Mouse (Mus musculus): ENCODE data around the gene Surf4. TPM values are rescaled to one million over a fixed set of nuclear protein-coding genes. Genes with fewer than 3 reads are reported as not detected.
A peak's percentile ranks its signal among the peaks of the same experiment; 100 is the strongest.

Gene Surf4
- polyA plus RNA-seq (2012; rRNA removed): 214 and 250 TPM in 2 replicates

DNA sequence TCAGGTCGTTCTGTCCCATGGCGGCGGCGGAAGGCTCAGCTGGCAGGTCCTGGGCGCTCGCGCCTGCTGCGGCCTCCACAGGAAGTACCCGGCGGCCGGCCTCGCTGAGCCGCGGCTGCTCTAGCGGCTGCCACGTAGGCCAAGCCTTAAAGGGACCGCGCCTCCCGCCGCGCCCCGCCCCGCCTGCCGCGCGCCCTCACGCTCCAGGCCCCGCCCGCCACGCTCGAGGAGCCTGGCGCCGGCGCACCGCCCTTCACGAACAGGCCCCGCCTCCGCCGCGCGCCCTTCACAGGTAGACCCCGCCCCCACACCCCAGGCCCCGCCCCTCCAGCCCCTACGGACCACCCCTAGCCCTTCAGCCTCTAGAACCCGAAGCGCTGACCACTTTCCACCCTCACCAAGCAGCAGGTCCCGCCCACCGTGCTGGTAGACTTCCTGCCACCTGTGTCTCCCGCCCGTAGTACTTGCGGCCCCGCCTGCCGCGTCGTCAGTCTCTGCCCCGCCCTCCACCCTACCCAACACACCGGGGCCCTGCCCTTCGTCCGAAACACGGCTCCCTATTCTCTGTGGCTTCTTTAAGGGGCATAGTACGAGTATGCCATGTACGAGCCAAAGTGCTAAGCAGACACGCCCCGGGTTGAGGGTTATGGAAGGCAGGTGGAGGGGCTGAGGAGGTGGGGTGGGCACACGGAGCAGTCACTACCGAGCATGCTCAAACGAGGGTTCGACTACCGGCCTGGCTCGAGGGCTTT is at the start of gene Surf4, which contains the start of gene Stkld1:
TSS of gene Surf4 (minus strand) at position 625 of the 752 bp plus-strand sequence.
TSS of gene Stkld1 (plus strand) at position 744 of the 752 bp plus-strand sequence.
- peak; percentile 91 for DNase-seq
- Histone ChIP-seq H3K4me3 (replicated peaks; ENCODE audit: extremely low read depth, low read depth, low read length) (peak within 1 kb of the TSS; percentile 92), H3K4me1 (ENCODE audit: control insufficient read depth, insufficient read depth, low read length) (peaks cover 8% of the 10 kb centered on the region)
- WGBS: 1% methylated on average over 68 of the region's 70 CpGs
- TF ChIP-seq CTCF (IDR thresholded peaks at IDR 0.05; ENCODE audit: insufficient read depth, low read length) (no peak), POLR2A (IDR thresholded peaks at IDR 0.05; ENCODE audit: borderline replicate concordance, extremely low read depth, low read depth, low read length) (peak; percentile 76)

DNA sequence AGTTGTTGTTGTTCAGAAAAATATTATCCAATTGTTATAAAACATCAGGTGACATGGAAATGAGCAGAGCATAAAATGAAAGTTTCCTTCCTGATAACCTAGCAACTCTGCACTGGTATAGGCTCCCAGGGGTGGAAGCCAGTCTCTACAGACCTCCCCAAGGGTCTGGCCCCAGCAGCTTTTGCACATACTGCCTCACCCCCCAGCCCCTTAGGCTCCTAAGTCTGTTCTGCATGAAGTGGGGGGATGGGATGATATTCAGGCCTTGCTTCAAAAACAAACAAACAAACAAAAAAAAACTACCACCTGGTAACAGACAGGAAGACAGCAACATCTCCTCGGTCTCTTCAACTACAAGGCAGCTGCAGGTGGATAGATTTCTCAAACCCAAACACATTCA is 46.6 kb upstream of the Surf4 start:
- Histone ChIP-seq H3K4me3 (replicated peaks; ENCODE audit: extremely low read depth, low read depth, low read length) (no peak overlapping the region), H3K4me1 (ENCODE audit: control insufficient read depth, insufficient read depth, low read length) (no peaks in the 10 kb centered on the region)
- no peak for DNase-seq
- TF ChIP-seq CTCF (IDR thresholded peaks at IDR 0.05; ENCODE audit: insufficient read depth, low read length) (no peak), POLR2A (IDR thresholded peaks at IDR 0.05; ENCODE audit: borderline replicate concordance, extremely low read depth, low read depth, low read length) (no peak)
- whole genome bisulfite sequencing: 63% methylated on average over 1 of the region's 1 CpGs

- DNase-seq: no peak
- TF ChIP-seq CTCF (IDR thresholded peaks at IDR 0.05; ENCODE audit: insufficient read depth, low read length): no peak
- Histone ChIP-seq H3K4me3 (replicated peaks; ENCODE audit: extremely low read depth, low read depth, low read length) (no peak overlapping the region), H3K4me1 (ENCODE audit: control insufficient read depth, insufficient read depth, low read length) (no peaks in the 10 kb centered on the region)
- WGBS: 19% methylated on average over 4 of the region's 4 CpGs
Measured at GRCm38 (mm10) chr2:26973960-26974359, 40.2 kb upstream of the Surf4 start.

- no peak for DNase-seq
- no peak for TF ChIP-seq POLR2A (IDR thresholded peaks at IDR 0.05; ENCODE audit: borderline replicate concordance, extremely low read depth, low read depth, low read length)
- TF ChIP-seq CTCF (IDR thresholded peaks at IDR 0.05; ENCODE audit: insufficient read depth, low read length): no peak
- no peaks in the 10 kb centered on the region for H3K4me1 ChIP-seq (ENCODE audit: control insufficient read depth, insufficient read depth, low read length)
- no peak within 1 kb of the TSS for H3K4me3 ChIP-seq (replicated peaks; ENCODE audit: extremely low read depth, low read depth, low read length)
- WGBS: 41% methylated on average over 3 of the region's 3 CpGs
Measured at GRCm38 (mm10) chr2:26973116-26973515, 39.4 kb upstream of the Surf4 start, which contains the start of gene Adamts13. Adamts13 (plus strand) TSS chr2:26973416.

DNA sequence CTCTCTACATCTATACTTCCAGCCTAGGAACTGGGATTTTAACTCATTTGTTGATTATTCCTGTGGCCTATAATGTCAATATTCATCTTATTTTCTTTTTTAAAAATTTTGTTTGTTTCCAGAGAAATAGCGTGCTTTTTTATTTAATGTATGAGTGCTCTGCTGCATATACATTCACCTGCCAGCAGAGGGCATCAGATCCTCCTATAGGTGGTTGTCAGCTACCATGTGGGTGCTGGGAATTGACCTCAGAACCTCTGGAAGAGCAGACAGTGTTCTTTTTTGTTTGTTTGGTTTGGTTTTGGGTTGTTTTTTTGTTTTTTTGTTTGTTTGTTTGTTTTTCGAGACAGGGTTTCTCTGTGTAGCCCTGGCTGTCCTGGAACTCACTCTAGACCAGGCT is 33.5 kb upstream of the Surf4 start:
- peaks cover 5% of the 10 kb centered on the region for H3K4me1 ChIP-seq (ENCODE audit: control insufficient read depth, insufficient read depth, low read length)
- TF ChIP-seq POLR2A (IDR thresholded peaks at IDR 0.05; ENCODE audit: borderline replicate concordance, extremely low read depth, low read depth, low read length) (no peak), CTCF (IDR thresholded peaks at IDR 0.05; ENCODE audit: insufficient read depth, low read length) (no peak)
- 76% methylated on average over 2 of the region's 2 CpGs for WGBS
- H3K4me3 ChIP-seq (replicated peaks; ENCODE audit: extremely low read depth, low read depth, low read length): no peak overlapping the region
- no peak for DNase-seq

GRCm38 (mm10) chr2:26964724-26965370 is 31.1 kb upstream of the Surf4 start:
- Histone ChIP-seq H3K4me3 (replicated peaks; ENCODE audit: extremely low read depth, low read depth, low read length) (peak overlapping the region; percentile 86), H3K4me1 (ENCODE audit: control insufficient read depth, insufficient read depth, low read length) (peaks cover 5% of the 10 kb centered on the region)
- DNase-seq: no peak
- WGBS: 12% methylated on average over 14 of the region's 14 CpGs
- TF ChIP-seq POLR2A (IDR thresholded peaks at IDR 0.05; ENCODE audit: borderline replicate concordance, extremely low read depth, low read depth, low read length): no peak
- no peak for TF ChIP-seq CTCF (IDR thresholded peaks at IDR 0.05; ENCODE audit: insufficient read depth, low read length)

- under 1% methylated on average over 50 of the region's 50 CpGs for WGBS
- peak within 1 kb of the TSS; percentile 86 for H3K4me3 ChIP-seq (replicated peaks; ENCODE audit: extremely low read depth, low read depth, low read length)
- TF ChIP-seq CTCF (IDR thresholded peaks at IDR 0.05; ENCODE audit: insufficient read depth, low read length): no peak
- TF ChIP-seq POLR2A (IDR thresholded peaks at IDR 0.05; ENCODE audit: borderline replicate concordance, extremely low read depth, low read depth, low read length): peak; percentile 90; the same call in 1 of the 2 replicates
- H3K4me1 ChIP-seq (ENCODE audit: control insufficient read depth, insufficient read depth, low read length): peaks cover 5% of the 10 kb centered on the region
- peak; percentile 93 for DNase-seq
Measured at GRCm38 (mm10) chr2:26963923-26964723, 30.4 kb upstream of the Surf4 start, which contains the start of gene Rexo4. Rexo4 (minus strand) TSS chr2:26964386.

GRCm38 (mm10) chr2:26960756-26961155 is 27.0 kb upstream of the Surf4 start:
- TF ChIP-seq CTCF (IDR thresholded peaks at IDR 0.05; ENCODE audit: insufficient read depth, low read length) (no peak), POLR2A (IDR thresholded peaks at IDR 0.05; ENCODE audit: borderline replicate concordance, extremely low read depth, low read depth, low read length) (no peak)
- peaks cover 5% of the 10 kb centered on the region for H3K4me1 ChIP-seq (ENCODE audit: control insufficient read depth, insufficient read depth, low read length)
- DNase-seq: no peak
- WGBS: 67% methylated on average over 4 of the region's 4 CpGs
- no peak overlapping the region for H3K4me3 ChIP-seq (replicated peaks; ENCODE audit: extremely low read depth, low read depth, low read length)

GRCm38 (mm10) chr2:26957488-26957859 is 23.7 kb upstream of the Surf4 start:
- WGBS: 74% methylated on average over 2 of the region's 2 CpGs
- TF ChIP-seq CTCF (IDR thresholded peaks at IDR 0.05; ENCODE audit: insufficient read depth, low read length) (no peak), POLR2A (IDR thresholded peaks at IDR 0.05; ENCODE audit: borderline replicate concordance, extremely low read depth, low read depth, low read length) (no peak)
- H3K4me3 ChIP-seq (replicated peaks; ENCODE audit: extremely low read depth, low read depth, low read length): no peak overlapping the region
- H3K4me1 ChIP-seq (ENCODE audit: control insufficient read depth, insufficient read depth, low read length): no peaks in the 10 kb centered on the region
- no peak for DNase-seq
